Mouse (Mus musculus): ENCODE data around the gene Mical1. TPM values are rescaled to one million over a fixed set of nuclear protein-coding genes. Genes with fewer than 3 reads are reported as not detected.

The Mical1 gene
- polyA plus RNA-seq, 1 experiment from 2014 or later = 35.9 TPM

Other genes starting within 250 kb of the Mical1 start
- gene Fig4, start 173.1 kb upstream of the Mical1 start, polyA plus RNA-seq (2015; fragmentation: Nextera tagmentation; extraction: Ambion mirVana) = 22.0 and 24.0 TPM in 2 replicates
- gene Ak9, start 172.3 kb upstream of the Mical1 start, polyA plus RNA-seq (2015; fragmentation: Nextera tagmentation; extraction: Ambion mirVana) = 0.15 and 0.21 TPM in 2 replicates
- gene Zbtb24, start 25.9 kb upstream of the Mical1 start, polyA plus RNA-seq (2015; fragmentation: Nextera tagmentation; extraction: Ambion mirVana) = 19.1 and 19.8 TPM in 2 replicates
- 40.6 and 49.8 TPM in 2 replicates for gene Smpd2, start 14.1 kb downstream of the Mical1 start, polyA plus RNA-seq (2015; fragmentation: Nextera tagmentation; extraction: Ambion mirVana)
- gene Ppil6, start 14.1 kb downstream of the Mical1 start, polyA plus RNA-seq (2015; fragmentation: Nextera tagmentation; extraction: Ambion mirVana) = 1.8 and 1.9 TPM in 2 replicates
- gene Cd164, start 43.1 kb downstream of the Mical1 start, polyA plus RNA-seq (2015; fragmentation: Nextera tagmentation; extraction: Ambion mirVana) = 78.2 and 81.7 TPM in 2 replicates
- gene Ccdc162, start 240.3 kb downstream of the Mical1 start, polyA plus RNA-seq (2015; fragmentation: Nextera tagmentation; extraction: Ambion mirVana) = 0.31 and 0.82 TPM in 2 replicates

Measured in forebrain, embryonic 13.5 days (tissue).